Mouse (Mus musculus): ENCODE measurements at regions not wholly inside any gene's neighbourhood (a gene's known extent, or its start where the extent isn't known, plus 50 kb on each side); places are given as distances from the start of the nearest gene placed in this dataset.

DNA sequence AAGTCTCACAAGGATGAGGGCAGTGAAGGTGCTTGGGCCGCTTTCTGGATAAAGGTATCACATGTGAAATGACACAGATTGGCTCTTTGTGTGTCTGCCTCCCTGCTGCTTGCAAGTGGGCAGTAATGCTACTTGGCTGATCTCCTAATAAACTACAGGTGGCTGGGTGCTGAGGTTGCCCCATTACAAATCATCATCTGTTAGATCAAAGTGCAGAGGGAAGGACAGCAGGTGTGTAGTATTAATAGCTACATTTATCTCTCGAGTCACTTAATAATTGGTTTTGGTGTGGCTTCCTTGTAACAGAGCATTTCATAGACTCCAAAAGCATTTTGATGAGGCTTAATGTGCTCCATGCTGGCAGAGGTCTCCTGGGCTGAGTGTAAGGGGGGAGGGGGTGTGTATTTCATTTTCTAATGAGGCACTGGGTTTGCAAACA lies 424.2 kb downstream of the Pros1 start:
- intact Hi-C loops (cut with DNase I) = no loop called here
- no peak for TF ChIP-seq CTCF (IDR thresholded peaks at IDR 0.05)
- no peak overlapping the region for H3K27ac ChIP-seq

DNA sequence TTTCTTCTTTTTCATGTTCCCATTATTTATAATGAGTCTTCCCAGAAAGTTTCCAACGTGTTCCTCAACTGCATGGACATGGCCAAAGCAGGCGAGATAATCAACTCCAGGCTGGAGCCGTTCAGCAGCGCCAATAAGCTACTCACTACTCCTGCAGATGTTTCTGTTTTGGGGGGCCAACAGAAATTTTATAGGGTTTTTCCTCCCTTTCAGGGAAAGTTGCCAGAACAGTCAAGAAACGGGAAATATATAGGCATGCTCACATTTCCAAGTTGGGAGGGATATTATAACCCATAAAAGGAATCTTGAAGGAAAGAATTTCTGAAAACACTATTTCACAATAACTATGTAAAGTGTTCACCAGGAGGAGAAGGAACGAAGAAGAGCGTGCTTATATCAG lies 433.5 kb downstream of the Pros1 start:
- TF ChIP-seq CTCF (IDR thresholded peaks at IDR 0.05) = no peak
- Histone ChIP-seq H3K27ac (no peak overlapping the region), H3K4me3 (no peak overlapping the region)
- no peak for DNase-seq
- intact Hi-C loops (cut with DNase I) = no loop called here

More for the DNA sequence above, 424.2 kb downstream of the Pros1 start:
- no peak for DNase-seq
- no peak overlapping the region for H3K4me3 ChIP-seq

DNA sequence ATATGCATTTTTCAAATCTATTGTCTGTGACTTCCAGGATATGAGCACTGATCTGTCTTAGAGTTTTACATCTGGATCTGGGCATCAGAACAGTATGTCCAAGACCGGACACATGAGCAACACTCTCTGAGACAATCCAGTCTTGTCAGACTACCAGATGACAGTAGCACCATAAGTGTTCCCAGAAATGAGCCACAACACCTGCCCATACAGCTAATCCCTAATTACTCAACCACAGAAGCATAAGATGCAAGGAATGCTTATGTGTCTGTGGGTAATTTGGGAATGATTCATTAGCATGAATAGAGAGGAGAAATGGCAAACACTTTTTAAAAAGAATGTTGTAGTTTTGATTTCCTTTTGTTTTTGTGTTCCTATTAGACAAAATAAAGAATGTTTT lies 457.6 kb downstream of the Pros1 start:
- TF ChIP-seq CTCF (IDR thresholded peaks at IDR 0.05) = no peak
- no peak overlapping the region for H3K27ac ChIP-seq
- DNase-seq = no peak
- H3K4me3 ChIP-seq = no peak overlapping the region
- intact Hi-C loops (cut with DNase I) = no loop called here

DNA sequence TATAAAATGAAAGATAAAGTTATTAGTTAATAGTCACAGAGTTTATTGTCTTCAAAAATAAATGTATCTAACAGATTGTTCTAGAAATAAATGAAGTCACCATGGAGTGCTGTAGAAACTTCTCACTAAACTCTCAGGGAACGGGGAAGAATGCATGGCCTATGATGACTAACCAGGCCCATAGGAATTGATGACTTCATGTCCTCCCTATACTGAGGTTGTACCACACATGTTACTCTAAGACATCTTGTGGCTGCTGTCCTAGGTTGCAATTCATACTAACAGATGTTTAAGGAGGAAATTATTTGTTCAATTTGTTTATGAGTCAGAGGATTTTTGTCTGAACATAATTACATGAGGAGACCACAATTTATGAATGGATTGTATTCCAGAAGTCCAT lies 459.4 kb downstream of the Pros1 start:
- no peak for DNase-seq
- intact Hi-C loops (cut with DNase I) = no loop called here
- no peak for TF ChIP-seq CTCF (IDR thresholded peaks at IDR 0.05)
- H3K4me3 ChIP-seq = no peak overlapping the region
- H3K27ac ChIP-seq = no peak overlapping the region

DNA sequence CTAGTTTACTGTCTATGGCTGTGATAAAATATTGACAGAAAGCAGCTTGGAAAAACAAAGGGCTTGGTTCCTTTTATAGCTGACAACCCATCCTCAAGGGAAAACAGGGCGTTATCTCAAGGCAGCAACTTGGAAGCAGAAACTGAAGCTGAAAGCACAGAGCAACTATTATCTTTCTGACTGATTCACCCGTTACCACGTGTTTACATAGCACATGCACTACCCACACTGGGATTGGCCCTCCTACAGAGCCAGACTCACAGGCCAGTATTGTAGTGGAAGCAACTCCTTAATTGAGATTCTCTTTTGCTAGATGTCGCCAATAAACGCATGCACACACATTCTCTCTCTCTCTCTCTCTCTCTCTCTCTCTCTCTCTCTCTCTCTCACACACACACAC lies 465.5 kb downstream of the Pros1 start:
- intact Hi-C loops (cut with DNase I) = no loop called here
- no peak for TF ChIP-seq CTCF (IDR thresholded peaks at IDR 0.05)

DNA sequence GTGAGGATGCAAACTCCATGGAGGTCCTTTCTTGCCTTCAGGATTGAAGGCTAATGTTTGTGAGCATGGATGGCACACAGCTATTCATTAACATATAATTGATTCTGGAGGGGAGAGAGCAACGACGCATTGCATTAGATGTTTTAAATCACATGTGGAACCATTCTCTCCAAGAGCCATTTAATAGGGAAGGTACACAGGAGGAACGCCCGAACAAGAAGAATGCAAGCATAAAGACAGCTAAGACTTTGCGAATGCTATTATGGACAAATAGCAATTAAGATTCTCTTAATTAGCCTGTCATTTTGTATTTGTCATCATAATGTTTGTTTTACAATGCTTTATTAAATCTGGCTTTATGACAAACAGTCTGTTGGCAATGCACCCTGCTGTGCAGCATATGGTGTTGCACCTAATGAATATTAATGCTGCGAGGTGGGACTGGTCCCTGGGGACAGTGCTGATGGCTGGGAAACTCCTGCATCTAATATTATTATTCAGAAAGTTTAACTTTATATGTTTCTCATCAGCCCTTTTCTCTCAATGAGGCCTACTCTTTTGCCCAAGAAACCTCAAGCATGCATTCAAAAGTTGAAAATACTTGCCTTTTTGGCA lies 497.5 kb downstream of the Pros1 start:
- intact Hi-C loops (cut with DNase I) = no loop called here
- H3K27ac ChIP-seq = no peak overlapping the region
- no peak for TF ChIP-seq CTCF (IDR thresholded peaks at IDR 0.05)
- no peak for DNase-seq
- no peak overlapping the region for H3K4me3 ChIP-seq

More for the DNA sequence above, 465.5 kb downstream of the Pros1 start:
- Histone ChIP-seq H3K27ac (no peak overlapping the region), H3K4me3 (no peak overlapping the region)
- no peak for DNase-seq

DNA sequence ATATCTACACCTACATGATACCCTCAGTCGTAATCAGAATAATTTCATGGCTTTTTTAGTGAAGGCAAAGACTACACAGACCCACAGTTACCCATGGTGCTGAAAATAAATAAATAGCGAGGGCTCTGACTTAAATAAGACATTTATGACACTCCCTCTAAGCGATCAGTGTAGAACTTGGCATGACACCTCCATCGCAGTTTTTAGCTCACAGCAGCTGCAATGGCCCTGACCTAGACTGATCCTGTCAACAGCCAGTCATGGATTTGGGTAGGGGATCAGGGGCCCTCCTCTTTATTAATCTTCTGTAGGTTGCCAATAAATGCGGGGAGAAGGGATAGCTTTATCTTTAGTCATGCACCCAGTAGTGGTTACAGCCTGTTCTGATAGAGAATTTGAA lies 494.1 kb downstream of the Epha3 start:
- DNase-seq = peak; percentile 18
- intact Hi-C loops (cut with DNase I) = no loop called here
- Histone ChIP-seq H3K4me3 (no peak overlapping the region), H3K27ac (no peak overlapping the region)
- TF ChIP-seq CTCF (IDR thresholded peaks at IDR 0.05) = no peak

DNA sequence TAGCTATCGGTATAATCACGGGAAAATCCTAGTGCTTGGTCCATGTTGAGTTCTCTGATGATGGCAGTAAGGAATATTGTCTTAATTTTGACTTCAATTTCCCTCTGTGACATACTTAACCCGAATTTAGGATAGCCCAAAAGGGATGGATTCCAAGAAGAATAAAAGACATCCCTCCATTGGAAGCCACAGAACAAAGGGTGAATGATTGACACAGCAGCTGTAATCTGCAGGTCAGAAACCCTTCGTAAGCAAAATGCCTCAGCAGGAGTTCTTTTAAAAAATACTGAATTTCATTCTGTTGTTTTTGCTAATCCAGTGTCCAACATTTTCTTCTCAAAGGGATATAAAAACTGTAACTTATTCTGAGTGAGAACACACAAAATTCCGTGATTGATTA lies 492.7 kb downstream of the Epha3 start:
- no peak for TF ChIP-seq CTCF (IDR thresholded peaks at IDR 0.05)
- intact Hi-C loops (cut with DNase I) = no loop called here
- Histone ChIP-seq H3K27ac (no peak overlapping the region), H3K4me3 (no peak overlapping the region)
- DNase-seq = no peak

DNA sequence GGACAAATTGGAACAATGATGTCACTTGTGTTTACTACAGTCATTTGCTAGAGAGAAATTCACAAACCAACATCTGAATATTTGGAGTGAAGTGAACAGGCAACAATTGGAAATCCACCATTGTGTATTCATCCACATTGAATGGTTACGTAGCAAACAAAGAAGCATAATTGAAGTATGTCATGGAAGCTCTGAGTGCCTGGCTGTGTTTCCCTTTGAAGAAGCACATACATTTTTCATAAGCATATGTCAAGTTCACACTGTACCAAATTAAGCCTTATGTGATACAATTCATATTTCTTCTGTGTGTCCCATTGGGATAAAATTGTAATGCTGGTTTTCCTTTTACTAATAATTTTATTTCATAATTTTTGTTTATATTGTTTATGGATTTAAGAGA lies 459.0 kb downstream of the Epha3 start:
- no peak overlapping the region for H3K4me3 ChIP-seq
- DNase-seq = no peak
- H3K27ac ChIP-seq = no peak overlapping the region
- intact Hi-C loops (cut with DNase I) = no loop called here
- TF ChIP-seq CTCF (IDR thresholded peaks at IDR 0.05) = no peak

DNA sequence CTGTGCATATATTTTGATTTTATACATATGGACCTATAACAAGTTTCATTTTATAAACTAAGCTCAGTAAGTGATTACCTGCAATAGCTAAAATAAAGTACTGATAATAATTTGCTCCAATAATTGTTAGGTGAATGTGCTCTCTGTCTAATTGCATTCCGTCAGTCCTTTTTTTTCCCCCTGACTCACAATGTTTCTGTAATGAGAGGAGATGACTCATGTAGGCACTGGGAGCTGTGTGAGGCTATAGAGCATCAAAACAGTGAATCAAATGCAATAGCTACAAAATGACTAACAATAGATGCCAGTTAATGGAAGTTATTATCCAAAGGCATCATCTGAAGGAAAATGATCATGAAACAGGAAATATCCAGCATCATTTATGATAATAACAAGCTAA lies 451.3 kb downstream of the Epha3 start:
- TF ChIP-seq CTCF (IDR thresholded peaks at IDR 0.05) = no peak
- intact Hi-C loops (cut with DNase I) = no loop called here
- DNase-seq = no peak
- no peak overlapping the region for H3K27ac ChIP-seq
- H3K4me3 ChIP-seq = no peak overlapping the region

DNA sequence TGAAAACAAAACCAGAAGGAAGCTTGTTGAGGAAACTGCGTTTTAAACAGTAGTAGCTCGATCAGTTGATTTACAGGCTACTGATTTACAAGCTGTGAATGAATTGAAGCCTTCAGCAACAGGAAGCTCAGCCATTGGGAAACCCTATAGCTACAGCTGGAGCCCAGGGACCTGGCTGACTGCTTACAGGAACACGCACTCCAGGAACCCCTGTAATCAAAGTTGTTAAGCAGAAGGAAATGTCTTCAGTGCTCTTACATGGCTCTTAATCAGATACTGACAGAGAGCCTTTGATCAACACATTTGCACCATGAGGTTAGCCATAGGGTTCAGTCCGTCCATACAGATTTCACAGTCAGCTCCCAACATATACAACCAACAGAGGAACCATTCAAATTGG lies 411.7 kb downstream of the Epha3 start:
- TF ChIP-seq CTCF (IDR thresholded peaks at IDR 0.05) = no peak
- intact Hi-C loops (cut with DNase I) = no loop called here
- H3K27ac ChIP-seq = no peak overlapping the region
- DNase-seq = no peak
- no peak overlapping the region for H3K4me3 ChIP-seq

DNA sequence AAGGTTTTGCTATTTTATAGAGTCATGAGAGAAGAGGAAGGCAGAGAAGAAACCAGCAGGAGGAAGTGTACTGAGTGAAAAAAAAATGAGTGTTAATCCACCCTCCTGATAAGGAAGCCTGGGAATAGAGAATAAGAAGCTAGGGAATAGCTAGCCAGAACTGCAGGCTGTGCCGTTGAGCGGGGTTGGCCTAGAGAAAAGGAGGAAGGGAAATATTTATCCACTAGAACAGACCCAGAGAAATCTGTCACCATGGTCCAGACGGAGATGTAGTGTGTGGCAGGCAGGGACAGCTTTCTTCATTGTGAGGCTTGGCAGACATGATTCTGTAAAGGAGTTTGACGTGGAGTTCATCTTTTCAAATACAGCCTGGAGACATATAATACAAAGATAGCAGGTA lies 397.4 kb downstream of the Epha3 start:
- no peak overlapping the region for H3K4me3 ChIP-seq
- DNase-seq = no peak
- H3K27ac ChIP-seq = no peak overlapping the region
- intact Hi-C loops (cut with DNase I) = no loop called here
- no peak for TF ChIP-seq CTCF (IDR thresholded peaks at IDR 0.05)

DNA sequence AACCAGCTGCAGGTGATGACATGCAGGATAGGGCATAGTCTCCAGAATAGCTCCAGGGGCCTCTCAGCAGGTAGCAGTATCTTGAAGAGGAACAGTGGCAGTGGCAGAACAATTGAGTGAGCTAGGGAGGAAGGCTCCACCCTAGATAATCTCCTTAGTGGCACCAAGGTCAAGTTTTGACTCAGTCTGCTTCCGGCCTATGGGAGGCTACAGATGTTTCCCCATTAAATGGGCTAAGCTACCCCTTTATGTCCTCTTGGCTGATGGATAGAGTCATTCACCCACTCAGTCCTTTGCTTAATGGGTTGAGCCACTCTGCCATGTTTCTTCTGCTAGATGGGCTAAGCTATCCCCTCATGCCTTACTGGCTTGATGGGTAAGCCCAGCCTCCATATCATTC lies 395.1 kb downstream of the Epha3 start:
- intact Hi-C loops (cut with DNase I) = no loop called here
- no peak for TF ChIP-seq CTCF (IDR thresholded peaks at IDR 0.05)
- Histone ChIP-seq H3K27ac (no peak overlapping the region), H3K4me3 (no peak overlapping the region)
- DNase-seq = no peak
